Mouse (Mus musculus) T-cell, adult 2 months (primary cell): Measurements from ENCODE around the gene Polr3h.
"Not testable (repeated sequence)": the region's sequence is repeated elsewhere in the genome, so short reads cannot be mapped to it uniquely, and the experiment has no call there.

Experiments used
- DNase-seq: peaks from one replicate; pipeline ENCODE4 v3.0.0; 2022; ENCODE audit warnings: low spot score

Polr3h gene

DNA sequence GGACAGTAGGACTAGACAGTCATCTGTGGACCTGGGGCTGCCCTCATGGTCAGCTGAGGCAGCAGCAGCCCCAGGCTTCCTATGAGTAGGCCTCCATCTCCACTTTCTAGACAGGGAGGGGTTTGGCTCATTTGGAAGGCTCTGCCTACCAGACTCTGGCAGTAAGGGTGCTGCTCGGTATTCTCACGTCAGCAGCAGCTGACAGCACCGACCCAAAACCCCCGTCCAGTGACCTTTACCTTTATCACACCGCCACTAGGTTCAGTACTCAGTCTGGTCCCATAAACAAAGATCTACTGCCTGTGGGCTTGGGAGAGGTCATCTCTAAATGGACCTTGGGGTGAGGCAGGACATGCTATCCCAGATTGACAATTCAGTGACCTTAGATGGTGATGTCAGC, 10.4 kb downstream of the Polr3h start:
- DNase-seq, result no peak

DNA sequence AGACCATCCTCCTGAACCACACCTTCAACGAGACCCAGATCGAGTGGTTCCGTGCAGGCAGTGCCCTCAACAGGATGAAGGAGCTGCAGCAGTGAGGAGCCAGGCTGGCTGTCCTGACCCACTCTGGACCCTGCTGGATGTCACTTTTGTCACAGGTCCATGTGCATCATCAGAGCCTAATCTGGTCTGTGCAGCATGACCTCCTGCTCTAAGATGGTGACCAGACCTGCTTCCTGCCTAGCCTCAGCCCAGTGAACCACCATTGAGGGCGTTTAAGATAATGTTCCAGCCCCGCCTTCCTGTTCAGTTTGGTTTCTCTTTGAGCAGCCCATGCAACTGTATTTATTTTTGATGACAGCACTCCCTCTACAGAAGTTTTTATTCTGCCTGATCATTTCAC, 11.4 kb downstream of the Polr3h start:
- DNase-seq, result no peak

GRCm38 (mm10) chr15:81912498-81912897, 13.5 kb downstream of the Polr3h start:
- DNase-seq, result no peak

DNA sequence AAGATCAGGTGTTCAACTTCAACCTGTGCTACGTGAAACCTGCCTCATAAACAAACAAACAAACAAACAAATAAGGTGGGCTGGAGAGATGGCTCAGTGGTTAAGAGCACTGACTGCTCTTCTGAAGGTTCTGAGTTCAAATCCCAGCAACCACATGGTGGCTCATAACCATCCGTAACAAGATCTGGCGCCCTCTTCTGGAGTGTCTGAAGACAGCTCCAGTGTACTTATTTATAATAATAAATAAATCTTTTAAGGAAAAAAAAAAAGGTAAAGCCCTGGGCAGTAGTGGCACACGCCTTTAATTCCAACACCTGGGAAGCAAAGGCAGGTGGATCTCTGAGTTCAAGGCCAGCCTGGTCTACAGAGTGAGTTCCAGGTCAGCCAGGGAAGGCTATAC, 17.3 kb downstream of the Polr3h start:
- DNase-seq, result not testable (repeated sequence)

DNA sequence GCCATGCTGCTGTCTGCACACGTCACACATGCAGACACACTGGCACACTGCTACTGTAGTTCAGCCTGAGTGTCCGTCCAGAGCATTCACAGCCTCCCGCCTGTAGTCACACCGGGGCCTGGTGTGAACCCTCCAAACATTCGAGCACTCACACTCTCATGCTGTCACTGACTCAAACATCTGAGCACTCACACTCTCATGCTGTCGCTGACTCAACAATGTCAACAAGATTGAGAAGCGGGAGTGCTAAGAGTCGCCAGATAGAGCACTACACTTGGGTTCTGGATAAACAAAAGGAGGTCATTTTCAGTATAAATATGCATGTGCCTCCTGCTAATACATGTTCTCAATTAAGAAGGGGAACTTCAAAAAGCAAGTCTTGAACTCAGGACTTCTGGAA, 18.1 kb downstream of the Polr3h start:
- no peak for DNase-seq

DNA sequence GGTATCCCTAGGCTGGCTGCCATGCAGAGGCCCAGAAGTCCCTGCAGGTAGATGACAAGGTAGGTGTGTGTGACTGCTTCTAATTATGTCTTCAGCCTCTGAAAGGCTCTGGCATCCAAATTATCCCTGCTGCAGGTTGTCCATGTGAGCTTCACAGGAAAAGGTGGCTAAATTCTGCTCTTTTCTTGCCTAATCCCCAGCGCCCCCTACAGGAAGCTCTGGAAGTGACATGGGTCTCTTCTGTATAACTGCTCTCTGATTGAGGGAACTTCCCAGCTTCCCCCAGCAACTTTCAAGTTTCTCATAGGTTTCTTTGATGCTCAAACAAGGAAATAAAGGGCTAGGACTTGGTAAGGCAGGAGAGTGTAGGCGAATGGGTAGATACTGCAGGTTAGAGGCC, 21.1 kb downstream of the Polr3h start:
- DNase-seq, result peak; percentile 71

DNA sequence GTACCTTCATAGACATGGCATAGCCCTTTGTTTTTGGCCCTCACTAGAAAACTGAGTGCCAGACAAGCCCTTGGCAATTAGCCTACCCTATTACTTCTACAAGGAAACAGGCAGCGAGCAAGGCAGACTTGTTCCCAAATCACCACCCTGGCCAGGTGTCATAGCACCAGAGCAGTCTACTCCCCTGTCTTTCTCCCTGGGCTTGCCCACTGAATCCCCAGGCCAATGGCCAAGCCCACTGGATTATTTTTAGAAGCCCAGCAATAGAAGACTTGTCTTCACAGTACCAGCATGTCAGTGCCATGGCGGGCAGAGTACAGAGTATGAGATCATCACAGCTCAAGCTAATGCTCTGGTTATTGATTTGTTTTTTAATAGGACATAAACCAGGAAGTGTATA, 27.3 kb downstream of the Polr3h start:
- no peak for DNase-seq

DNA sequence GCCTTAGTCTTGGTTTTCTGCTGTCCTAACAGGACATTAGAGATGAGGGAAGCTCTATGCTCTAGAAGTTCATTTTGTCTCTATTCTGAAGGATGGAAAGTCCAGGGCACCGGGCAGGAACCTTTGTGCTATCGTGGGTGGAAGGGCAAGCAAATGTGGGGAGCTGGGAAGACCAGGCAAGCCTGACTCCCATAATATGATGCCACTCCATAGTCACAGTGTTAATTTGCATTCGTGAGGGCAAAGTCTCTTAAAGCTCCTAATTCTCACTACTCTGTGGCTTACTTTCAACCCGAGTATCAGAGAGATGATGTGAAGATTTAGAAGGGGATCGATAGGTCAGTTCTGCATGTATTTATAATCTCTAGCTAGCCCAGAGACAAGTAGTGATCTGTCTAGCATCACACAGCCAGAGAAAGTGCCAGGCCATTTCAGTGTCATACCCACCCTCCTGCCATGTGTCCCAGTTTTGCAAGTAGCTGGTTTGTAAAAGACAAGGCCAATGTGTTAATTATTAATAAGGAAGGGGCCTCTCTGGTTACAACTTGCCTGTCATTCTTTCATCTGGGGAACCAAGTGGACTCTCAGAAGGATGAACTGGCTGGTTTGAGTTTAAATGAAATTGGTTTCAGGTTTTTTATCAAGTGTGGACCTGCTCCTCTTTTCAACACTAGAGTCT, 28.3 kb downstream of the Polr3h start:
- DNase-seq, result no peak

- DNase-seq, result no peak
Observed at GRCm38 (mm10) chr15:81896407-81896806, 29.6 kb downstream of the Polr3h start.

DNA sequence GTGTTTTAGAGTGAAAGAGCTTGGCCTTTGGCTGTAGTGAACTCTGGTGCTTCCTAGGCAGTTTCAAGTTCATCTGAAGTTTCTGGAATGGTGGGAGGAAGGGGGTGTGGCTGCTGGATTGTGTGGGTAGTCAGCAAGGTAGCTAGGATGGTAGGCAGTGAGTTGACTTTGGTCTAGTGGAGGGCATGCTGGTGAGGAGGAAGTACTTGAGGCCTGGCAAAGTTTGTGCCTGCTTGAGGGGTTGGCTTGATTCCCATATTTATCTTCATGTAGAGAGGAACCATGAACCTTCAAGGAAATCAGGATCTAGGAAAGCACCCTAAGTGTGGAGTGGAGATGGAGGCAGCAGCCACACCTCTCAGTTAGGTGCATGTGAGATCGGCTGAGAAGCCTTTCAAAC, 32.0 kb downstream of the Polr3h start:
- no peak for DNase-seq

- no peak for DNase-seq
Observed at GRCm38 (mm10) chr15:81891822-81892580, 34.0 kb downstream of the Polr3h start.

DNA sequence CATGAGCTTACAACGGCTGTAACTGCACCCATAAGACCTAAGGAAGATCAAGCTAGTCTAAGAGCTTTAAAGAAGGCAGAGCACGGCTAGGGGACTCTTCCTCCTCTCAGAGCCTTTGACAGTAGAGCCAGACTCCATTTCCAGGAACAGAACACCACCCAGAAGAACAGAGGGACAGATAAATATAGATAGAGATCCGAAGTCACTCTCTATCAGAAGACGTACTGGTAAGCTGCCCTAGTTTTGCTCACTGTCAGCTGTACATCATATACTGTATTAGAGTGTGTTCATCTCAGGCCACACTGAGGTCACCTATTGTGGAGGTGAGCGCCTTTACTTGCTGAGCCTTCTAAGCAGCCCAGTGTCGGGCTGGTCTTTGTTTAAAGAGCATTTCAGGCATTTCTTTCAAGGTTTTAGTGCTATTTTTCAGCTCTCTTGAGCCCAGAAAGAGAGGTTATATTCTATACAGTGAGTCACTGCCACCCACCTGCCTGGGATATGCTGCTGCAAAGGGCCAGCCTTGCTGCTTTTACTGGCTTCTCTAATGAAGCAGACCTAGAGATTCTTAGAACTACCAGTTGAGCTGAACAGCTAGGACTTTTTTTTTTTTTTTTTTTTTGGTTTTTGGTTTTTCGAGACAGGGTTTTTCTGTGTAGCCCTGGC, 34.8 kb downstream of the Polr3h start:
- no peak for DNase-seq

- no peak for DNase-seq
Observed at GRCm38 (mm10) chr15:81889175-81889574, 36.9 kb downstream of the Polr3h start.

DNA sequence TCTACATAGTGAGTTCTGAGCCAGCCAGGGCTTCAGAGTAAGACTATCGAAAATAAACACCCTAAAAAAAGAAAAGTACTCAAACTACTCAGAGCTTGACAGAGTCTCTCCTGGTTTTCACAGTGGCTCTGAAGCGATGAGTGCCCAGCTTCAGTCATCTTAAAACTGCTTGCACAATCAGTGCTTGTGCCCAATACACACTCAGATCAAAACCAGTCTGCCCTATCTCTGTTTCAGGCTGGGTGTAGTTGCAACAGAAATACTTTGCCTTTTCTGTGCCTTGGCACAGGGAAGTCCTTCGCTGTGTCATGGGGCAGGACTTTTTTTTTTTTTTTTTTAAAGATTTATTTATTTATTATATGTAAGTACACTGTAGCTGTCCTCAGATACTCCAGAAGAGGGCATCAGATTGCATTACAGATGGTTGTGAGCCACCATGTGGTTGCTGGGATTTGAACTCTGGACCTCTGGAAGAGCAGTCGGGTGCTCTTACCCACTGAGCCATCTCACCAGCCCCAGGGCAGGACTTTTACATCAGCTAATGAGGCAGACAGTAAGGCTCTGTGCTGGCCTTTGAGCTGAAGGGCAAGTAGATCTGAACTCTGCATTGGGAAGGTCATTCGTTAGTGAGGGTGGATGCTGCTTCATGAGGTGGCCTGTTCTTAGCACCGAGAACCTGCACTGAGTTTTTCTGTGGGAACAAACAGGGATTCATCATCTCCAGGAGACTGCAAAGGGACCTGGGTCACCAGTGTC, 39.1 kb downstream of the Polr3h start:
- DNase-seq, result no peak

- no peak for DNase-seq
Observed at GRCm38 (mm10) chr15:81885418-81885934, 40.6 kb downstream of the Polr3h start.

DNA sequence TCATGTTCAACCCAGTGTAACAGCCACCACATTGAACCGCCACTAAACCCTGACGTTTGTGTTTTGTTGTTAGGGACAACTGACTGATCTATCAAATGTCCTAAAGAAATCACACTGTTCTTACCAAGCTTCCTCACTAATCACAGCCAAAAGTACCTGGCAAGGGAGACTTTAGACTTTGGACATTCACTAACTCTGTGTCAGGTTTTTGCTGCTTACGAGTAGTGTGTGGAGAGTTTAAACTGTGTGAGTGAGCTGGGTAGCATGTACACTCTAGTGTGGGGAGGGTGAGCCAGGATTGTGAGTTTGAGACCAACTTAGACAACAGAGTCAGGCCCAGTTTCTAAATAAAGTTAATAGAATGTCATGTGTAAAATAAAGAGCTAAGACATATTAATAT, 43.7 kb downstream of the Polr3h start:
- no peak for DNase-seq

DNA sequence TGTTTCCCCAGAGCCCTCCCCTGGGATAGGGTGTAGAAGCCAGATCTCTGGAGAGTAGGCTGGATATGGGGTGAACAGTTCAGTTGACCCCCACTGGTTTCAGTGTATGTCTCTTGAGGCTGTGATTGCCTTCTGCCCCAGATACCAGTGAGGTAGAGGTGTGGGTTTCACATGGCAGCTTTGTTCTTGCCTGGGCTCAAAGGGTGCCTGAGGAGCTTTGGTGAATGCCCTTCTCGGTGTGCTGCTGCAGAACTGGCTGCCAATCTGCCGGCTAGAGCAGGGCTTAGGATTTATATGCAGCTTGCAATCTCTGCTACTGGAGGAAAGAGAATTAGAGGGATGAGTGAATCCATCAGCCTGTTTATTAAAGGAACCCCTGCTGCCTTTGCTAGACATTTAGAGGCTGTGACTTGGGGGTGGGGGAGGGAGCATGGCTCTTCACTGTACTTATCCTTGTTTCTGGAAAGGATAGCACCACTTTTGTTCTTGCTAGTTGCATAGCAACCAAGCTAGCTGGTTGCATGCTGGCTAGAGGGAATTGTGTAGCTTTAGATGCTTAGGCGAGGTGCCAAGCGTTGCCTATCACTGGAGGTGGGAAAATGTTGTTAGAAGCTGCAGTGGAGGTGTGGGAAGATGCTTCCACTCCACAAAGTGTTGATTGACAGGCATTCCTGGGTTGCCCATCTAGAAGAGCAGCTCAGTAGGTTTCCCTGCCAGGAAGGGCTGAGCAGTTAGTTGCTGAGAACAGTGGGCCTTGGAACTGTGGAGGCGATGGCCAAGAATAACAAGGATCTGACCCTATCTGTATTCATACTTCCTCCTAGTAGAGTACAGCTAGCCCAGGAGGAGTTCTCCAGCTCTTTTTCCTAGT, 46.3 kb downstream of the Polr3h start:
- DNase-seq, result no peak

- DNase-seq, result peak; percentile 99
Observed at GRCm38 (mm10) chr15:81872262-81873136, 53.5 kb downstream of the Polr3h start, which contains the start of gene Aco2. Gene Aco2 (plus strand): TSS chr15:81872309.

DNA sequence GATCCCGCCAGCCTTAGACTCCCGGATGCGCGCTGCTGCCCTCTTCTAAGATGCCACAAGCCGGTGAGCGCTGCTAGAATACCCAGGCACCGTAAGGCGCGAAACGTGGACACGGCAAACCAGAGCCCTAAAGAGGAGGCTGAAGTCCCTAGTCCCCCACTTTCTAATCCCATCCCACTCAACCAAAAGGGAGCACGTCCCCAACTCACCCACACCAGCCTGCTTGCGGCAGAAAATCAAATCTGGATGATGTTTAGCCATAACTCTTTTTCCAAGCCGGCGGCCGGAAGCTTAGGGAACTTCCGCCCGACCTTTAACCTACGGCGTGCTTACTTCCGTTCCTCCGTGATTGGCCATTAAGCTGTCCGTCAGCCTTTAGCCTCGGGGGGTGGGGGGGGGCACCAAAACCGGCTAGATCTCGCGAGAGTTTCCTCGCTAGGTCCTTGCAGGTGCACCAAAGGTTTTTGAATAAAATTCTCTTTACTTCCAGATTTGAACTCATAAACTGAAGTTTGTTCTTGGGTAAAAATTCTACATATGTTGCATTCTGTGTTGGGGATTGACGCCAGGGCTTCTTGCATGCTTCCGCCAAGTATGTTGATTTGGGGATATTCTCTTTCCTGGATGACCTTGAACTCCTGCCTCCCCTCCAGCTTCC, 54.3 kb downstream of the Polr3h start, which contains the start of gene Phf5a:
Gene Phf5a (minus strand): TSS at position 308 of the 658 bp plus-strand sequence.
- peak; percentile 85 for DNase-seq
